Mouse (Mus musculus): Measurements from ENCODE around the gene Tmem132c. TPM values are rescaled to one million over a fixed set of nuclear protein-coding genes. Genes with fewer than 3 reads are reported as not detected.

Tmem132c gene
- polyA plus RNA-seq, 1 experiment from 2014 or later = 2.0 TPM

DNA sequence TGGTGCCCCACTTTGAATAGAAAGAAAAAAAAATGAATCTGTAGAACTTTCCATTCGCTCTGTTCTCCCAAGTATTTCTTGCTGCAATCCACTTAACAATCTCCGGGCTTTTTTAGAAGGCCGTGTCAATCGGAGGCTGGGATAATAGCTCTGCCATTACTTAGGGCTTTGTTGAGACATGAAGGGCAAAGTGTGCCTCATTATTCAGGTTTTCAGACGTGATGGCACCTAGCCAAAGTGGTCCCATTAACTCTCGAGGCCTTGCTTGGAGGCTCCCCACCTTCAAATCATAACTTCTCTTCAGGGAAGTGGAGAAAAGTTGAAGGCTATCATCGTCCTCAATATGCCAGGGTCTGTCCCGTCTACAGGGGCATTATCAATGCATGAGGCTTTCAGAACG, 190.0 kb downstream of the Tmem132c start:
- Histone ChIP-seq H3K4me3 (replicated peaks) (no peak overlapping the region), H3K9ac (no peak overlapping the region), H3K9me3 (no peaks in the 10 kb centered on the region), H3K4me1 (no peaks in the 10 kb centered on the region), H3K36me3 (no peaks in the 10 kb centered on the region), H3K27ac (no peak overlapping the region), H3K27me3 (replicated peaks) (no peaks in the 10 kb centered on the region), H3K4me2 (no peak overlapping the region)
- 61% methylated on average over 9 of the region's 9 CpGs for WGBS
- ATAC-seq (ENCODE audit: insufficient read depth, low FRiP score, low read depth) = no peak

DNA sequence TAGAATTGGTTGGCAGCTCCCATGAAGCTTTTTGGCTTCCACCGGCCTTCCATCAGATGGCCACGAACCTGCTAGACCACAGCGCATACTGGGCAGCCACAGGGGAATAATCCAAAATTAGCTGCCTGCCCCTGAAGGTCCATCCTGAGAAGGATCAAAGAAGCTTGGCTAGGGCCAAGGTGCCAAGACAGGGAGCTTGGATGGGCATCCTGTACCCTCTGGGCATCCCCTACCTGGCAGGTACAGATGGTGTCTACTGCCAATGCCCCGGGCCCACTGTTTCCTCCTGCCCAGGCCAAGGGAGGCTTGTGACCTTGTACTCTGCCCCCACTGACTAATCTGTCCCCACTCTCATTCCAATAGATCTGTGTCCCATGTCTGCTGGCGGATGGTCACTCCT, 195.2 kb downstream of the Tmem132c start:
- 94% methylated on average over 5 of the region's 5 CpGs for WGBS
- no peak overlapping the region for H3K4me2 ChIP-seq
- no peak for ATAC-seq (ENCODE audit: insufficient read depth, low FRiP score, low read depth)
- H3K9me3 ChIP-seq = no peaks in the 10 kb centered on the region
- H3K4me3 ChIP-seq (replicated peaks) = no peak overlapping the region
- no peaks in the 10 kb centered on the region for H3K27me3 ChIP-seq (replicated peaks)
- H3K36me3 ChIP-seq = no peaks in the 10 kb centered on the region
- no peak overlapping the region for H3K9ac ChIP-seq
- H3K27ac ChIP-seq = no peak overlapping the region
- no peaks in the 10 kb centered on the region for H3K4me1 ChIP-seq

GRCm38 (mm10) chr5:127438639-127439038, 197.0 kb downstream of the Tmem132c start:
- Histone ChIP-seq H3K27me3 (replicated peaks) (no peaks in the 10 kb centered on the region), H3K9ac (no peak overlapping the region), H3K4me3 (replicated peaks) (no peak overlapping the region), H3K4me1 (no peaks in the 10 kb centered on the region), H3K27ac (no peak overlapping the region), H3K4me2 (no peak overlapping the region), H3K36me3 (no peaks in the 10 kb centered on the region), H3K9me3 (no peaks in the 10 kb centered on the region)
- 92% methylated on average over 4 of the region's 4 CpGs for WGBS
- ATAC-seq (ENCODE audit: insufficient read depth, low FRiP score, low read depth) = no peak

DNA sequence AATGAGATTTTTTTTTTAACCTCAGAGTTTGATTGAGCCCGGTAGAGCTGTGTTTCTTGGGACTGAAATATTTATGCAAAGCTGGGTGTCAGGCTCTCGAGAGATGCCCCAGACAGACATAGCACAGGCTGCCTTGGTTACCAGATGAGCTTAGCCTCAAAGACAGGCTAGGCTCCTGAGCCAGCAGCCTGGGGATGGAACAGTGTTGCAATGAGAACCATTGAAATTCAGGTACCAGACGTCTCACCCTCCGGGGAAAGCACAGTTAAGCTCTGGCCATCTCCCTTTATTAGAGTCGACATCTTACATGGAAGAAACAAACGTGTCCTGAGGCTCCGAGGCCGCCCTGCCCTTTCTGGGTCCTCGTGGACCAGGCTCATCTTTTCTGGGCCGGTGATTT, 200.4 kb downstream of the Tmem132c start:
- Histone ChIP-seq H3K4me3 (replicated peaks) (no peak overlapping the region), H3K4me2 (no peak overlapping the region), H3K4me1 (no peaks in the 10 kb centered on the region), H3K9me3 (no peaks in the 10 kb centered on the region), H3K9ac (no peak overlapping the region), H3K36me3 (no peaks in the 10 kb centered on the region), H3K27ac (no peak overlapping the region), H3K27me3 (replicated peaks) (no peaks in the 10 kb centered on the region)
- no peak for ATAC-seq (ENCODE audit: insufficient read depth, low FRiP score, low read depth)
- WGBS = 64% methylated on average over 10 of the region's 10 CpGs

- 30% methylated on average over 4 of the region's 4 CpGs for WGBS
- no peak overlapping the region for H3K4me3 ChIP-seq (replicated peaks)
- no peaks in the 10 kb centered on the region for H3K4me1 ChIP-seq
- no peak for ATAC-seq (ENCODE audit: insufficient read depth, low FRiP score, low read depth)
- H3K4me2 ChIP-seq = no peak overlapping the region
- H3K27me3 ChIP-seq (replicated peaks) = no peaks in the 10 kb centered on the region
- H3K27ac ChIP-seq = no peak overlapping the region
- H3K9ac ChIP-seq = no peak overlapping the region
- H3K9me3 ChIP-seq = no peaks in the 10 kb centered on the region
- H3K36me3 ChIP-seq = no peaks in the 10 kb centered on the region
These were observed 212.0 kb downstream of the Tmem132c start for GRCm38 (mm10) chr5:127453580-127453979.

DNA sequence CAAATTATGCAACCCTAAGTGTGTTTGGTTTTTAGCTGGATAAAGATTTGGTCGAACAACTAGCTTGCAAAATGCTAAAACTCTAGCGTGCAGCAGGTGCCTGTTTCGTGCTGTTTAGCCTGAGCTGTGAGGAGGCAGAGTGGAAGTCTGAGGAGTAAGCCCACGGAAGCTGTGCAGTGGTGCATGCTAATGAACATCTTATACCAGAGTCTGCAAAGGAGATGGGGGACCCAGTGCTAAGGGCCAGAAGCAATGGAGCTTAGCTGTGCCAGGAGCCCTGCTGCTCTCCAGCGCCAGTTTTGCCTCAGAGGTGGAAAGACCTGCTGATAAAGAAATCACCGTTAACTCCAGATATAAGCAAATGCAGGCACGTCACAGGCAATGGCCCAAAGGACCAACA, 212.5 kb downstream of the Tmem132c start:
- Histone ChIP-seq H3K4me3 (replicated peaks) (no peak overlapping the region), H3K36me3 (no peaks in the 10 kb centered on the region), H3K4me2 (no peak overlapping the region), H3K4me1 (no peaks in the 10 kb centered on the region), H3K9ac (no peak overlapping the region), H3K27me3 (replicated peaks) (no peaks in the 10 kb centered on the region), H3K27ac (no peak overlapping the region), H3K9me3 (no peaks in the 10 kb centered on the region)
- WGBS = 74% methylated on average over 7 of the region's 7 CpGs
- ATAC-seq (ENCODE audit: insufficient read depth, low FRiP score, low read depth) = no peak

DNA sequence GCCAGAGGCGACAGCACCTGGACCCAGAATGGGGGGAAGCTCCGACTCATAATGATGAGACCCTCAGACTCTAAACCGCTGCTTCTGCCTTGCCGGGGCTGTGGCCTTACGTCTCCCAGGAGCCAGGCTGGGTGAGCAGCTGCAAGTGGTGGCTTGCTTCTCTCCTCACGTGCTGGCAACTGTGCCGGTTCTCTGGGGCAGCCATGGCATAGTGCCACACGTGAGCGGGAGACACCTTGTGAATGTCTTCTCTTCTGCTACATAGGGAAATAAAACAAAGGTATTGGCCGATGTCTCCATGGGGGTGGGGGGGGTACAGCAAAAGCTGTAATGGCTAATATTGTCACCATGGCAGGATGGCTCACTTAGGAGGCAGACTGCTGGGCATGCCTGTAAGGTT, 214.5 kb downstream of the Tmem132c start:
- H3K9me3 ChIP-seq = no peaks in the 10 kb centered on the region
- no peak overlapping the region for H3K4me3 ChIP-seq (replicated peaks)
- H3K36me3 ChIP-seq = no peaks in the 10 kb centered on the region
- WGBS = 84% methylated on average over 10 of the region's 10 CpGs
- no peak overlapping the region for H3K9ac ChIP-seq
- H3K4me1 ChIP-seq = no peaks in the 10 kb centered on the region
- H3K27me3 ChIP-seq (replicated peaks) = no peaks in the 10 kb centered on the region
- H3K27ac ChIP-seq = no peak overlapping the region
- H3K4me2 ChIP-seq = no peak overlapping the region
- ATAC-seq (ENCODE audit: insufficient read depth, low FRiP score, low read depth) = no peak

GRCm38 (mm10) chr5:127468151-127468550, 226.5 kb downstream of the Tmem132c start:
- H3K36me3 ChIP-seq = no peaks in the 10 kb centered on the region
- H3K27ac ChIP-seq = no peak overlapping the region
- H3K9me3 ChIP-seq = no peaks in the 10 kb centered on the region
- WGBS = 54% methylated on average over 5 of the region's 5 CpGs
- H3K4me3 ChIP-seq (replicated peaks) = no peak overlapping the region
- ATAC-seq (ENCODE audit: insufficient read depth, low FRiP score, low read depth) = no peak
- H3K27me3 ChIP-seq (replicated peaks) = no peaks in the 10 kb centered on the region
- H3K4me1 ChIP-seq = no peaks in the 10 kb centered on the region
- H3K9ac ChIP-seq = no peak overlapping the region
- H3K4me2 ChIP-seq = no peak overlapping the region

GRCm38 (mm10) chr5:127470351-127470750, 228.7 kb downstream of the Tmem132c start:
- H3K27ac ChIP-seq = no peak overlapping the region
- no peak overlapping the region for H3K9ac ChIP-seq
- no peak overlapping the region for H3K4me2 ChIP-seq
- no peaks in the 10 kb centered on the region for H3K9me3 ChIP-seq
- no peak for ATAC-seq (ENCODE audit: insufficient read depth, low FRiP score, low read depth)
- 35% methylated on average over 3 of the region's 3 CpGs for WGBS
- H3K4me1 ChIP-seq = no peaks in the 10 kb centered on the region
- H3K27me3 ChIP-seq (replicated peaks) = no peaks in the 10 kb centered on the region
- no peak overlapping the region for H3K4me3 ChIP-seq (replicated peaks)
- no peaks in the 10 kb centered on the region for H3K36me3 ChIP-seq

- Histone ChIP-seq H3K4me1 (no peaks in the 10 kb centered on the region), H3K9ac (no peak overlapping the region)
- 54% methylated on average over 5 of the region's 5 CpGs for WGBS
These were observed 230.3 kb downstream of the Tmem132c start for GRCm38 (mm10) chr5:127471902-127472301.

DNA sequence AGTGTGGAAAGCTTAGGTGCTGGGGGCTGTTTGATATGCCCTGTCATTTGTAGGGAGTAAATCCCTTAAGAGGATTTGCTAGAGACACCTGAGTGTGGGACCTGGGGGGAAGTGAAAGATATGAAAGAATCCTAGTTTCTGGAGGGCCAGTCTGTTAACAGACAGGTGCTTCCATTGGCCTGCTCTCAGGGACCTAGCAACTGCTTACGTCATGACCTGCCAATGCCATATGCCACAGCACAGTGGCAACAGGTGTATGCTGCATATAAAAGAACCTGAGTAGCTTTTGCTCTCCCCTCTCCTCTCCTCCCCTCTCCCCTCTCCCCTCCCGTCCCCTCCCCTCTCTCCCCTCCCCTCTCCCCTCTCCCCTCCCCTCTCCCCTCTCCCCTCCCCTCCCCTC, 232.1 kb downstream of the Tmem132c start:
- Histone ChIP-seq H3K4me1 (no peaks in the 10 kb centered on the region), H3K9ac (no peak overlapping the region), H3K9me3 (no peaks in the 10 kb centered on the region), H3K4me2 (no peak overlapping the region), H3K36me3 (no peaks in the 10 kb centered on the region), H3K27me3 (replicated peaks) (no peaks in the 10 kb centered on the region), H3K27ac (no peak overlapping the region), H3K4me3 (replicated peaks) (no peak overlapping the region)
- no peak for ATAC-seq (ENCODE audit: insufficient read depth, low FRiP score, low read depth)
- 31% methylated on average over 2 of the region's 2 CpGs for WGBS

More at GRCm38 (mm10) chr5:127471902-127472301, 230.3 kb downstream of the Tmem132c start:
- H3K4me2 ChIP-seq = no peak overlapping the region
- H3K27ac ChIP-seq = no peak overlapping the region
- ATAC-seq (ENCODE audit: insufficient read depth, low FRiP score, low read depth) = no peak
- no peaks in the 10 kb centered on the region for H3K27me3 ChIP-seq (replicated peaks)
- H3K9me3 ChIP-seq = no peaks in the 10 kb centered on the region
- no peaks in the 10 kb centered on the region for H3K36me3 ChIP-seq
- no peak overlapping the region for H3K4me3 ChIP-seq (replicated peaks)

DNA sequence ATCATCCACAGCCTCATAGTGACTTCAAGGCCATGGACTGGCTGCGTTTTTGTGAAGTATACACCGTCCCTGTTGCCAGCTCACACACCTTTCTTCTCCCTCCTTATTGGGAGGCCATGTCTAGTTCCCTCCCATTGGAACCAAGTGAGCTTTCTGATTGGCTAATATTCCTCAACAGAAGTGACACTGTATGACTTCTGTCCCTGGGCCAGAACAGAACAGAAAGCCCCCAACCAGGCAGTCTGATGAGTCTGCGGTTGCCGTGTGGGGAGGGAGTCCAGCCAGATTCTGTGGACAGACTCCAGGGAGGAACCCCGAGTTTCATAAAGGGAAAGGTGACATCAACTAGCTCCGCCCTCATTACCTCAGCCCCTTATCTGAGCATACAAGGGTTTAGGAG, 233.2 kb downstream of the Tmem132c start:
- no peaks in the 10 kb centered on the region for H3K9me3 ChIP-seq
- H3K27me3 ChIP-seq (replicated peaks) = no peaks in the 10 kb centered on the region
- WGBS = 75% methylated on average over 6 of the region's 6 CpGs
- no peak overlapping the region for H3K9ac ChIP-seq
- no peak overlapping the region for H3K27ac ChIP-seq
- ATAC-seq (ENCODE audit: insufficient read depth, low FRiP score, low read depth) = no peak
- no peak overlapping the region for H3K4me2 ChIP-seq
- H3K4me1 ChIP-seq = no peaks in the 10 kb centered on the region
- no peaks in the 10 kb centered on the region for H3K36me3 ChIP-seq
- no peak overlapping the region for H3K4me3 ChIP-seq (replicated peaks)

DNA sequence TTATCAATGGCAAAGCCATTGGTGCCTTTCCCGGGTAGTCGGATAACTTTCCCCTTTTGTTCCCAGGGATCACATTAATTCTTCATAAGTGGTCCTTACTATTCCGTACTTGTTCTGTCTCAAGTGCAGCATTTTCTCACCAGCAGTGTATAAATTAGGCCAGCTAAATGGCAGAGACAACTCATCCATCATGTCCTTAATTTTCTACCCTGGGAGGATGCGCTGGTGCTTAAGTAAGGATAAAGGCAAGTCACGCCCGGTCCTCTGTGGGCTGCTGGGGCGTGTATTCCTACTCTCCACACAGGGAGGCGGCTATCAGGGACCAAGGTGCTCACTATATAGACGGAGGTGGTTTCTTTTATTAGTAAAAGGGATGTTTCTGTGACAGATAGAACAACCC, 236.2 kb downstream of the Tmem132c start:
- Histone ChIP-seq H3K27ac (no peak overlapping the region), H3K9me3 (no peaks in the 10 kb centered on the region), H3K9ac (no peak overlapping the region), H3K4me1 (no peaks in the 10 kb centered on the region), H3K4me2 (no peak overlapping the region), H3K36me3 (no peaks in the 10 kb centered on the region), H3K4me3 (replicated peaks) (no peak overlapping the region), H3K27me3 (replicated peaks) (no peaks in the 10 kb centered on the region)
- no peak for ATAC-seq (ENCODE audit: insufficient read depth, low FRiP score, low read depth)
- WGBS = 22% methylated on average over 9 of the region's 9 CpGs

Measured in stomach, embryonic 15.5 days (tissue).